Mouse (Mus musculus): ENCODE results near the gene Zw10. TPM values are rescaled to one million over a fixed set of nuclear protein-coding genes. Genes with fewer than 3 reads are reported as not detected.

Gene Zw10
- polyA plus RNA-seq, 1 experiment from 2014 or later: 26.0 TPM

DNA sequence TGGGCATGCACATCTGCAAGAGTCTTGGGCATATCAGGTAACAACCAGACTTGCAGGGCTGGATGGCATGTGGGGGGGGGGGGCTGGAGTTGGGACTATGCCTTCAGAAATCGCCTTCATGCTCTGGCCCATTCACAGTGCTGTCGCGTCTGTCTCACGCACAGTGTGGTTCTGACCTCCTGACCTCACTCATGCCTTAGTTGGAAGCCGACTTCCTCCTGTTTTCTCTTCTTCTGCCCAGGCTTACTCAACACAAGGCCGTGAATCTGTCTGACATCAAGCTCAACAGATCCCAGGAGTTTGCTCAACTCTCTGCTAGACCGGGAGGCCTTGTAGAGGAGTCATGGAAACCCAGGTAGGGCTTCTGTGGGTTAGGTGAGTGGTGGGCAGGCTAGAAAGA, 53.7 kb downstream of the Zw10 start:
- no peak overlapping the region for H3K4me3 ChIP-seq (ENCODE audit: control insufficient read depth in 1 of 2, insufficient read depth in 1 of 2, low read depth in 1 of 2, low read length in 2 of 2)
- no peaks in the 10 kb centered on the region for H3K36me3 ChIP-seq (ENCODE audit: control insufficient read depth, insufficient read depth, low read length)
- WGBS: 60% methylated on average over 7 of the region's 7 CpGs
- no peaks in the 10 kb centered on the region; a peak in 1 of 4 replicates for H3K4me1 ChIP-seq (ENCODE audit: control insufficient read depth in 2 of 2, insufficient read depth in 2 of 2, low read length in 2 of 2)
- no peak for ATAC-seq (ENCODE audit: insufficient number of reproducible peaks, insufficient read depth, low FRiP score, low read depth)
- H3K9ac ChIP-seq (ENCODE audit: low read length): no peak overlapping the region
- no peaks in the 10 kb centered on the region for H3K9me3 ChIP-seq (ENCODE audit: control insufficient read depth, low read length)
- H3K4me2 ChIP-seq (ENCODE audit: low read length): no peak overlapping the region
- H3K27ac ChIP-seq (replicated peaks in 1 of 2; ENCODE audit: control insufficient read depth in 1 of 2, insufficient read depth in 1 of 2, low read depth in 2 of 2, low read length in 2 of 2): no peak overlapping the region
- no peaks in the 10 kb centered on the region for H3K27me3 ChIP-seq (ENCODE audit: control insufficient read depth, insufficient read depth, low read length)

DNA sequence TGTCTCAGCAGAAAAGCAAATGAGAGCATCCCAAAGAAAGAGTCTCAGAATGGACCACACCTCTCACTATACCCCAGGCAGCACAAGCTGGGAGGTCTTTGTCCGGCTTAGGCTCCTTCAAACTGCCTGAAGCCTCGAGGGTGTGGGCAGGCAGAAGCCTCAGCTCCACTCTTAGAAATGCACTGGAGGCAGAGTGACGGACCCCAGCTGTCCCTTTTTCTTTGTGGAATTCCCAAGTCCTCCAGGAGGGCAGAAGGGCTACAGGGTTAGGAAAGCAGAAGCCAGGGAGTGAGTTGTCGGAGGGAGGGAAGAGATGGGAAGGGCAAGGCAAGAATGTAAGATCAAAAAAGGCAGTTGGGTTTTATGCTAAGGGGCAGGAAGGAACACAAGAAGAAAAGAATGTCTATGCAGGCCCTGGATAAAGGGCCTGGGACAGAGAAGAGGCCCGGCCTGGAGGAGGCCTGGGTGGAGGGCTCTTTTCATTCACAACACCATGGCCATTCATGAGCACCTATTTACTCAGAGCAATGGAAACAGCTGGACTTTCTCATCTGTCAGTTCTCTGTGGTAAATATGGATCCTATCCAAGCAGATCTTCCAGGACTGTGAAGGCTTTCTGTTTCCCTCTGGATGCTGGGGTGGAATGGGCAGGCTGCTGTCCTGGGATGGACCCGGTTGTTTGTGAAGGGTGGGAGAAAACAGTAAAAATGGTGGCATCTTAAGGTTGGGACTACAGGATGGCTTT, 55.2 kb downstream of the Zw10 start:
- H3K4me3 ChIP-seq (ENCODE audit: control insufficient read depth in 1 of 2, insufficient read depth in 1 of 2, low read depth in 1 of 2, low read length in 2 of 2): no peak overlapping the region
- H3K36me3 ChIP-seq (ENCODE audit: control insufficient read depth, insufficient read depth, low read length): no peaks in the 10 kb centered on the region
- no peak overlapping the region for H3K27ac ChIP-seq (replicated peaks in 1 of 2; ENCODE audit: control insufficient read depth in 1 of 2, insufficient read depth in 1 of 2, low read depth in 2 of 2, low read length in 2 of 2)
- no peak overlapping the region for H3K9ac ChIP-seq (ENCODE audit: low read length)
- WGBS: 43% methylated on average over 6 of the region's 6 CpGs
- no peaks in the 10 kb centered on the region; a peak in 1 of 4 replicates for H3K4me1 ChIP-seq (ENCODE audit: control insufficient read depth in 2 of 2, insufficient read depth in 2 of 2, low read length in 2 of 2)
- H3K27me3 ChIP-seq (ENCODE audit: control insufficient read depth, insufficient read depth, low read length): no peaks in the 10 kb centered on the region
- H3K9me3 ChIP-seq (ENCODE audit: control insufficient read depth, low read length): no peaks in the 10 kb centered on the region
- H3K4me2 ChIP-seq (ENCODE audit: low read length): no peak overlapping the region
- no peak for ATAC-seq (ENCODE audit: insufficient number of reproducible peaks, insufficient read depth, low FRiP score, low read depth)

DNA sequence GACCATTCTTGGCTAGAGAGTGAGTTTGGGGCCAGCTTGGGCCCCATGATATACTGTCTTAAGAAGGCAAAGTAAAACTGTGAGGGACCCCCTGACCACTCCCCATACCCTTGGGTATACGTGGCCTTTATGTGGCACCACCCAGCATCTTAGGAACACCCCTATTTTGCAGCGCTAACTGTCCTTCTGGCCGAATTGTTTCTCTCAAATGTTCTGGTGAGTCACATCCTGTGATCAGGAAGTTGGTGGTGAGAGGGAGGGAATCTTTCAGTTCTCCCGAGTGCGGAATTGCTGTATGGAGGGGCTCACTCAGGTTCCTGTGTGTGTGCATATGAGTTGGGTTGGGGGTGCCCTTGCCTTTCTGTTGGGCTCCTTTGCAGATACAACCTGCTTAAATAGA, 55.9 kb downstream of the Zw10 start:
- Histone ChIP-seq H3K27ac (replicated peaks in 1 of 2; ENCODE audit: control insufficient read depth in 1 of 2, insufficient read depth in 1 of 2, low read depth in 2 of 2, low read length in 2 of 2) (no peak overlapping the region), H3K36me3 (ENCODE audit: control insufficient read depth, insufficient read depth, low read length) (no peaks in the 10 kb centered on the region), H3K4me1 (ENCODE audit: control insufficient read depth in 2 of 2, insufficient read depth in 2 of 2, low read length in 2 of 2) (no peaks in the 10 kb centered on the region; a peak in 1 of 4 replicates), H3K4me3 (ENCODE audit: control insufficient read depth in 1 of 2, insufficient read depth in 1 of 2, low read depth in 1 of 2, low read length in 2 of 2) (no peak overlapping the region), H3K9ac (ENCODE audit: low read length) (no peak overlapping the region), H3K27me3 (ENCODE audit: control insufficient read depth, insufficient read depth, low read length) (no peaks in the 10 kb centered on the region), H3K9me3 (ENCODE audit: control insufficient read depth, low read length) (no peaks in the 10 kb centered on the region), H3K4me2 (ENCODE audit: low read length) (no peak overlapping the region)
- ATAC-seq (ENCODE audit: insufficient number of reproducible peaks, insufficient read depth, low FRiP score, low read depth): no peak
- WGBS: 56% methylated on average over 5 of the region's 5 CpGs

DNA sequence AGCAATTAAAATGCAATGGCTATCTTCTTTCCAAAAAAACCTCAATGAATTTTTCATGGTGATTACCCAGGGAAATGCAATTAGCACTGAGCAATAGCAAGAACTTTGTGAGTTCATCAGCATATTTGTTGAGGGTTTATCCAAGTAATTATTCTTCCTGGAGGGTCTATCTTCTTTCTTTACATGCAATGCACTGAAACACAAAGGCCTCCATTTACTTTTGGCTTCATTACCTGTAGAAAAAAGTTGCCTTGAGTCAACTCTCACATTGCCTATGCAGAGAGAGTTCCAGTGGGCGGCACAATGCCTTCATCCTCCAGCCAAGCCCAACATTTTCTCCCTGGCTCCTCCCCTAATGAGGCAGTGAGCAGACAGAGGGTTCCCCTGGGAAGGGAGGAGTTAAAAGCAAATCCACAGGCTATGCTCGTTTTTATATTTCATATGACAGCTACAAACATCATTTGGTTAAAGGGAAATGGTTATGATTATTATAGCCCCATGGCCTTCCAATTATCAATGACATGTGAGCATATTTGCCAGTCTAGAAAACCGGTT, 62.9 kb downstream of the Zw10 start:
- H3K4me3 ChIP-seq (ENCODE audit: control insufficient read depth in 1 of 2, insufficient read depth in 1 of 2, low read depth in 1 of 2, low read length in 2 of 2): no peak overlapping the region
- H3K27ac ChIP-seq (replicated peaks in 1 of 2; ENCODE audit: control insufficient read depth in 1 of 2, insufficient read depth in 1 of 2, low read depth in 2 of 2, low read length in 2 of 2): no peak overlapping the region
- H3K4me1 ChIP-seq (ENCODE audit: control insufficient read depth in 2 of 2, insufficient read depth in 2 of 2, low read length in 2 of 2): no peaks in the 10 kb centered on the region
- H3K36me3 ChIP-seq (ENCODE audit: control insufficient read depth, insufficient read depth, low read length): no peaks in the 10 kb centered on the region
- H3K9ac ChIP-seq (ENCODE audit: low read length): no peak overlapping the region
- no peaks in the 10 kb centered on the region for H3K9me3 ChIP-seq (ENCODE audit: control insufficient read depth, low read length)
- H3K4me2 ChIP-seq (ENCODE audit: low read length): no peak overlapping the region
- no peaks in the 10 kb centered on the region for H3K27me3 ChIP-seq (ENCODE audit: control insufficient read depth, insufficient read depth, low read length)
- no peak for ATAC-seq (ENCODE audit: insufficient number of reproducible peaks, insufficient read depth, low FRiP score, low read depth)
- WGBS: 42% methylated on average over 3 of the region's 3 CpGs

DNA sequence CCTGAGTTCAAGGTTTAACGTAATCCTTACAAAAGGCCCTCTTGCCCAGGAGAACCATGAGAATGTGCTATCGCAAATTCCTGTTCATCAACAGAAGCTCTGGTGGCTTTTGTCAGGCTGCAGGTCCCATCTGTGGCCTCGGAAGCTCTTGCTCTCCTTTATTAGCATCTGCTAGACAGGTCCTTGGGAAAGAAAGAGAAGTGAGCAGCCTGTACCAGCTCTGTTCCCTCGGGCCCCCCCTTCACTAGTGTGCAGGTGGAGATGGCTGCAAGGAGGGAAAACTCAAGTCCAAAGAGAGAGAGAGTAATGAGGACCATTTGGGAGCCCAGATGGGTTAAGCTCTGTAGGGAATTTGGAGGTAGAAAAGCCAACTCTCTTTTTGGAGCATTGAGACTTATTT, 64.3 kb downstream of the Zw10 start:
- H3K4me2 ChIP-seq (ENCODE audit: low read length): no peak overlapping the region
- no peaks in the 10 kb centered on the region for H3K4me1 ChIP-seq (ENCODE audit: control insufficient read depth in 2 of 2, insufficient read depth in 2 of 2, low read length in 2 of 2)
- no peaks in the 10 kb centered on the region for H3K36me3 ChIP-seq (ENCODE audit: control insufficient read depth, insufficient read depth, low read length)
- WGBS: 72% methylated on average over 4 of the region's 4 CpGs
- H3K27ac ChIP-seq (replicated peaks in 1 of 2; ENCODE audit: control insufficient read depth in 1 of 2, insufficient read depth in 1 of 2, low read depth in 2 of 2, low read length in 2 of 2): no peak overlapping the region
- no peaks in the 10 kb centered on the region for H3K9me3 ChIP-seq (ENCODE audit: control insufficient read depth, low read length)
- H3K27me3 ChIP-seq (ENCODE audit: control insufficient read depth, insufficient read depth, low read length): no peaks in the 10 kb centered on the region
- no peak overlapping the region for H3K9ac ChIP-seq (ENCODE audit: low read length)
- ATAC-seq (ENCODE audit: insufficient number of reproducible peaks, insufficient read depth, low FRiP score, low read depth): no peak
- no peak overlapping the region for H3K4me3 ChIP-seq (ENCODE audit: control insufficient read depth in 1 of 2, insufficient read depth in 1 of 2, low read depth in 1 of 2, low read length in 2 of 2)

DNA sequence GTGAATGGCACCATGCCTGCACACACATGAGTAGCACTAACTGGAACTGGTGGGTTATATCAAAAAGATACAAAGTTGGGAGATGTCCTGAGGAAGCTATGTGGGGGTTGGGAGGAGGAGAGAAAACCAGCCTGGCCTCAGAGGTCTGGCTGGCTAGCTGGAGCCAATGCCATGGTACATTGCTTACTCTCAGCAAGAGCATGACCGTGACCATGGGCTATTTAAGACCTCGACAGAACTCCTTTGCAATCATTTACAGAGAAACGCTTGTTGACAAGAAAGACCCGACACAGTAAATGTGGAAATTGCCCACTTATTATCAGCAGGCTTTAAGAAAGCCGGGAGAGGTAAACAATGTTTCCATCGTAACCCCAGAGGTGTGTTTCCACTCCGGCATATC, 70.3 kb downstream of the Zw10 start:
- Histone ChIP-seq H3K9ac (ENCODE audit: low read length) (no peak overlapping the region), H3K27me3 (ENCODE audit: control insufficient read depth, insufficient read depth, low read length) (no peaks in the 10 kb centered on the region), H3K4me3 (ENCODE audit: control insufficient read depth in 1 of 2, insufficient read depth in 1 of 2, low read depth in 1 of 2, low read length in 2 of 2) (no peak overlapping the region), H3K4me2 (ENCODE audit: low read length) (no peak overlapping the region), H3K4me1 (ENCODE audit: control insufficient read depth in 2 of 2, insufficient read depth in 2 of 2, low read length in 2 of 2) (no peaks in the 10 kb centered on the region), H3K36me3 (ENCODE audit: control insufficient read depth, insufficient read depth, low read length) (no peaks in the 10 kb centered on the region), H3K27ac (replicated peaks in 1 of 2; ENCODE audit: control insufficient read depth in 1 of 2, insufficient read depth in 1 of 2, low read depth in 2 of 2, low read length in 2 of 2) (no peak overlapping the region), H3K9me3 (ENCODE audit: control insufficient read depth, low read length) (no peaks in the 10 kb centered on the region)
- 67% methylated on average over 7 of the region's 7 CpGs for WGBS
- ATAC-seq (ENCODE audit: insufficient number of reproducible peaks, insufficient read depth, low FRiP score, low read depth): no peak

Other genes with a start within 250 kb of the Zw10 start
- gene Zbtb16, start 219.4 kb upstream of the Zw10 start, polyA plus RNA-seq (2014; fragmentation: Nextera tagmentation; extraction: Ambion mirVana): 2.1 and 3.3 TPM in 2 replicates
- 0.85 and 2.6 TPM in 2 replicates for gene Htr3a, start 144.5 kb upstream of the Zw10 start, polyA plus RNA-seq (2014; fragmentation: Nextera tagmentation; extraction: Ambion mirVana)
- gene Htr3b, start 90.6 kb upstream of the Zw10 start, polyA plus RNA-seq (2014; fragmentation: Nextera tagmentation; extraction: Ambion mirVana): 0.22 TPM in 1 of 2 replicates, not detected in the other
- 116 and 152 TPM in 2 replicates for gene Usp28, start 70.2 kb upstream of the Zw10 start, polyA plus RNA-seq (2014; fragmentation: Nextera tagmentation; extraction: Ambion mirVana)
- 0.20 TPM in 1 of 2 replicates, not detected in the other for gene Tmprss5, start 25.6 kb downstream of the Zw10 start, polyA plus RNA-seq (2014; fragmentation: Nextera tagmentation; extraction: Ambion mirVana)
- gene Gm4894, start 194.9 kb downstream of the Zw10 start, polyA plus RNA-seq (2014; fragmentation: Nextera tagmentation; extraction: Ambion mirVana): not detected in 2 replicates